Mouse (Mus musculus) CD4-positive, CD25-positive, alpha-beta regulatory T cell, adult 4 months (primary cell): Measurements from ENCODE around the gene Cacna1b. TPM values are rescaled to one million over a fixed set of nuclear protein-coding genes. Genes with fewer than 3 reads are reported as not detected.

Experiments used
- ATAC-seq: one replicate; pipeline ENCODE4 v1.8.0; 2017
- polyA plus RNA-seq, 2 experiments: library from polyadenylated mRNA; unstranded; fragments of 100-300 nt; shearing (Covaris generic); gene quantifications; one replicate each; pipeline ENCODE4 v1.2.1; 2017

The Cacna1b gene
- polyA plus RNA-seq, 2 experiments from 2014 or later: 0.06 to 0.22 TPM

DNA sequence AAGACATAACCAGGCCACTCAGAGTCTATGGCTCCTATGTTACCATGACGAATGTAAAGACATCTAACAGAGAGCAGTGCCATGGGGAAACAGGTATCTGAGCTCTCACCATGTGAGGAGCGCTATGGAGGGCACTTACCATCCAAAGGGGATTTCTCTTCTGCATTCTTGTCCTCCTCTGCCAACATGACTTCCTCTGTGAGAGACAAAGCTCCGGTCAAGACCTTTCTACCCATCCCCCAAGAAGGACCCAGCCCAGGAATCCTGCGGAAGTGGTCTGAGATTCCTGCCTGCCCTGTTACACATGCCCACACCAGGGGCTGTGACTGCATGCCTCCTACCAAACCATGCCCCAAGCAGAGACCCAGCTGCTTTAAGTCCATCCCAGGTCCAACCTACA, 44.0 kb downstream of the Cacna1b start:
- no peak for ATAC-seq

DNA sequence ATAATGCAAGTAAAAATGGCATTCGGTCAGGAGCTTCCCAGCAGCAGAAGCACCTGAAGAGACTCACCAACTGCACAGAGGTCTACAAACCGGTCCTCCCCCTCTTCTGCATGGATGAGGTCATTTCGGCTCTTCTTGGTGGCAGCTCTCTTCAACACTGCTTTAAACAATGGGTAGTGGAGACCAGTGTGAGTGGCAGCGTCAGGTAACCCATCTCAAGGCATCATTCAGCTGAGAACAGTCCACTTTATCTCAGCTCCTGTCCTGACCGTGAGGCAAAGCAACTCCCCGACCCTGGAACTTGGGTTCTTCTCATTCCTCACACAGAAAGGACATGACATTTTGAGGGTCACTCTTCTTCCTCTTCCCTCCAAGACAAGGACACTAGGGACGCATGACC, 45.0 kb downstream of the Cacna1b start:
- no peak for ATAC-seq

DNA sequence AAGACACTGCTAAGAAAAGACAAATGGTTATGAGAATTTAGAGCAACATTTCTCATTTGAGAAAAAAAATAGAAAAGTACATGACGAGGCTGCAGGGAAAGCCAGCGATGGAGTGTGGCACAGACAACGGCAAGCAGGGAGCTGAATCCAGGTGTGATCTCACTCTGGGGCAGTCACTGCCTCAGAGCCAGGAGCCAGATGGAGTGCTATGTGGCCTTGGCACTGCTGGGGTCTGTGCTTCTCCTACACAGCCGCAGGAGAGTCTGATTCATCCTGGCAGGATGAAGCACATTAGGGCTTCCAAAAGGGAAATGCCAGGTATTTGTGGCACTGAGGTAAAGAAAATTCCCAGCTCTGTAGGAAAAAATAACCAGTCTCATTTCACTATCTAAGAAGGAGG, 45.5 kb downstream of the Cacna1b start:
- ATAC-seq: no peak

DNA sequence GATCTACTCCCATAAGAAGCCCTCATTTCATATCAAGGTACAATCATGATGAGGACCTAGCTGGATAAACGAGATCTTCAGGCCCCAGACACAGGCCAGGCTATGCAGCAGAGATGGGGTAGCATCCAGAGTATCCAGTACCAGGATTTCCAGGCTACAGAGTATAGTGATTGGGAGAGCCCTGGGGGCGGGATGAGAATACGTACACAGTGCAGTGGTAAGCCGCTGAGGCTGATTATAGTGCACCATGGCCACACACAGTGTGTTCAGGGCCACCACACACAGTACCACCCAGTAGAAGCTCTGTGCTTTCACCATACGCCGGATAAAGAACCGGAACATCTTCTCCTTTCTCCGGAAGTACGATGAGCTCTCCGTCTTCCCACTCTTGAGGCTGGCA, 57.0 kb downstream of the Cacna1b start:
- no peak for ATAC-seq

DNA sequence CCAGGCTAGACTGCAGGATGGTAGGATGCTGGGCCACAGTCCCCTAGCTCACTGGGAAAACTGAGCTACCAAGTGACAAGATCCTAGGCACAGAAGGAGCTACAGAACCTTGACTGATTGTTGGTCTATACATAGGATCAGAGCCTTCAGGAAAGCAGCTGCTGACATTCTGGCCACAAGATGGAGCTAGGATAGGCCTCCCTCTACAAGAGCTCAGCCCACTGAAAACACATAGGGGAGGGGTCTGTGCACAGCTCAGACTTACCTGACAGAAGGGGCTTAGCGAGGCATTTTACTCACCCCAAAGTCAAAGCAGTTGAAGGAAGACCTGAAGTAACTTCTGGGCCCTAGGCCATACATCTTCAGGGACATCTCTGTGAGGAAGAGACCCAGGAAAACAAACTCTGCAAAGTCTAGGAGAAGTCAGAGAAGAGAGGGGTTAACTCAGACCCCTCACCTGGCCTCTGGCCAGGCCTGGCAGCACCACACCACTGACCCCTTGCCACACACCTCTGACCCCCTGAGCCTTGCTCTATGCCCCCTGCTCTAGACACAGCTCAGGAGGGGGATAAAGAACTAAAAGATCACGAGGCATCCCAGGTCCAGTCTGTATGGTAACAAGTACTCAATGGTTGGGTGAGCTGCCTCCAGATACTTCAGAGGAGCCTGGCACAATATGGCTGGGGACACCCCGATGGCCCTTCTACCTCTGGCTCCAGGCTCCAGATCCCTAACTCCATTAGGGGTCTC, 60.6 kb downstream of the Cacna1b start:
- ATAC-seq: no peak

DNA sequence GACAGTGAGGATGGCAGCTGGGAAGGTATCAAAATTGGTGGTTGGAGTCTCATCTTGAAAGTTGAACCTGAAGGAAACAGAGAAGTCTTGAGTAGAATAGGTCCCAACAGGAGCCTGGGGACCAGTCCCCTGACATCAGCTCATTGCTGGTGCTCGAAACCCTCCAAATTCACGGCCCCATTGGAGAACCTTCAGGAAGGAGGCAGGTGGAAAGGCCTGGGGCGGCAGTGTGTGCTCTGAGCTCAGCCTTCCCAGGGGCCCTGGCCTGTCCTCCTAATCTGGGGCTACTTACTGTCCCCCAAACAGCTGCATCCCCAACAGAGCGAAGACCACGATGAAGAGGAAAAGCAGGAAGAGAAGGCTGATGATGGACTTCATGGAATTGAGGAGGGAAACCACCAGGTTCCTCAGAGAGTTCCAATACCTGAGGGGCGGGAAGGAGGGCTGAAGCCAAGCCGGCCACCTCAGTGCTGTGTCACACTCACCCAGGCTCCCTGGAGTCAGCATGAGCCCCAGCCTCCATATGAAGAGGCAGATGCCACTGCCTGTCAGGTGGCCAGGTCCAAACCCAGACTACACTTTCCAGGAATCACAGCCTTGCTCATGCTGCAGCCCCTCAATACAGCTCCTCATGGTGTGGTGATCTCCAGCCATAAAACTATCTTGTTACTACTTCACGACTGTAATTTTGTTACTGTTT, 65.5 kb downstream of the Cacna1b start:
- no peak for ATAC-seq

DNA sequence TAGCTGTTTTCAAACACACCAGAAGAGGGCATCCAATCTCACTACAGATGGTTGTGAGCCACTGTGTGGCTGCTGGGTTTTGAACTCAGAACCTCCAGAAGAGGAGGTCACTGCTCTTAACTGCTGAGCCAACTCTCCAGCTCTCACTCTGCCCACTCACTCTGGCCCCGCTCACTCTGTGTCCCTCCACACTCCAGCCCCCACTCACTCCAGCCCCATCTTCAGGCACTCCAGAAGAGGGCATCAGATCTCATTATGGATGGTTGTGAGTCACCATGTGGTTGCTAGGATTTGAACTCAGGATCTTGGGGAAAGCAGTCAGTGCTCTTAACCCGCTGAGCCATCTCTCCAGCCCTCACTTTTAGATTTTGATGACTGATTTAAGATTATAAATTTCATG, 70.6 kb downstream of the Cacna1b start:
- no peak for ATAC-seq

DNA sequence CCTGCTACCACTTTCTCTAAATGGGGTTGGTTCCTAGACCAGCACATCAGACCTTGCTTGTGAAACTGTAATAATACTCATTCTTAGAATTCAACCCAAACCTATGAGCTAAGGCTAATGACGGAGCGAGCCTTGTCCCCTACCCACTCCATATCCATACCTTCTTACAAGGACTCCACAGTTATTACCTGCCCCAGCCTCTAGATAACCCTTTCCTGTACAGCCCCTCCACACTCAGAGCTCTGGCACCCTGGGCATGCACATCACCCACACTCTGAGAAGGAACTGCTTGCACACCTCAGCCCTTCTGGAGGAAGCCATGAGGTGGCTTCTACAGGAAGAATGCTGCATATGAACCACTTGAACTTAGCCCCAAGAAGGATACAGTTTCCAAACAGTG, 72.6 kb downstream of the Cacna1b start:
- no peak for ATAC-seq

DNA sequence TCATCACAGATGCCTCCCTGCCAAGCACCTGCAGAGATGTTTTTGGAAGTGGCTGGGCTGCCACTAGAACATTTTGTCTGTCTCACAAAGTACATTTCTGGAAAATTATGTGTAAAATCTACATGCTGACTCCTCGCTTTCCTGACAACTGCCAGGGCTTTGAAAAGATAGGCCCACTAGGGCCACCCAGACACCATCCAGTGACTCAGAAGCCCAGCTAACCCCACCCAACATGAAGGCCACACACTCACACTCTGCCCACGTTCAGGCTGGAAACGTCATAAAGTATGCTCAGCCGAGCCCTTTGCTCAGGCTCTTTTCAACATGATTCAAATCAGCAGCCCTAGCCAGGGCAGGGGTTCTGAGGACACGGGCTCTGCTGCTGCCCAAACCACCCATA, 77.6 kb downstream of the Cacna1b start:
- ATAC-seq: no peak

DNA sequence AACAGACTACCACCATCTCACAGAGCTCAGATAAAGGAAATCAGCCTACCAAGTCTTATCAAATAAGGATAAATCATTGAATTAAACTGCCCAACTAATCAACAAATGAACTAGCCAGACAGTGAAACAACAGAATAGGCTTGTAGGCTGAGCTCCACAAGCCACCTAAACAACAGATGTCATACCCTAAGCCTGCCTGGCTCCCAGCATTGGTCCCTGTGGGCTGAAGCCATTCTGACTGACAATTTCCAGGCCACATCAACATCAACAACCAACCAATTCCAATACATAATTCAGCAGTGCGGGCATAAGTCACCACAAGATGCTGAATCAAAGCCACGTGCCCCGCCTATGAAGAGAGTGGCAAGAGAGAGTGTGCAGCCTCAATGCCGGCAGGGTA, 78.2 kb downstream of the Cacna1b start:
- no peak for ATAC-seq

DNA sequence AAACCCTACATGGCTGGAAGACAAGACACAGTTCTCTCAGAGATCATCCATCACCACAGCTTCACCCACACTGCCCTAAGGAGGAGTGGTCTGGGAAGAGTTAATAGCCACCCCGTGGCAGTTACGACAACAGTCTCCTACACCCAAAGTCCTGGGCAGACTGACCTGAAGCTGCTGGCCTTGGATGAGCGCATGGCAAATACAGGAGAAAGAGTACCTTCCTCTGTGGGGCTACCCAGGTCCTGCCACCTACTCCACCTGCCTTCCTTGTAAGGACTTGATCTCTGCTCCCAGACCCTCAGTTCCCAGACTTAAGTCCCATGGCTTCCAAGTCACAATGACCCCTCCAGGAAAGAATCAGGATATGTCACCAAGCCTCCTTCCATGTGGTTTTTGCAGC, 79.7 kb downstream of the Cacna1b start:
- ATAC-seq: no peak

DNA sequence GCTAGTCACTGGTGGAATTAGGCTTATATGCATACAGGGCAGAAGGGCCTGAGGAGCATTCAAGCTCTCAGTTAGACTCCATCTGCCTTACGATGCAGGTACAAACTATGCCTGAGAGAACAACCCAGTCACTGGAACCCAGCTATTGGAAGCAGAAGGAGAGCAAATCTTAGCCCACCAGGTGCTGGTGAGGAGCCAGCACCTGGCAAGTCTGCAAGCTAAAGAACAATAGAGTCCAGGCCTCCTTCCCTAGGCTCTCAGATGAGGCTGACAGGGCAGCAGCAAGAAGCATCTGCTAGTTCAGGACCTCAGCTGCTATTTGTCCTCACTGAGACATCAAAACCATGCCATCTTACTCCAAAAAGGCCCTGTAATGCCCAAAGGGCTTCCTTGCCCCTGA, 82.2 kb downstream of the Cacna1b start:
- ATAC-seq: no peak

DNA sequence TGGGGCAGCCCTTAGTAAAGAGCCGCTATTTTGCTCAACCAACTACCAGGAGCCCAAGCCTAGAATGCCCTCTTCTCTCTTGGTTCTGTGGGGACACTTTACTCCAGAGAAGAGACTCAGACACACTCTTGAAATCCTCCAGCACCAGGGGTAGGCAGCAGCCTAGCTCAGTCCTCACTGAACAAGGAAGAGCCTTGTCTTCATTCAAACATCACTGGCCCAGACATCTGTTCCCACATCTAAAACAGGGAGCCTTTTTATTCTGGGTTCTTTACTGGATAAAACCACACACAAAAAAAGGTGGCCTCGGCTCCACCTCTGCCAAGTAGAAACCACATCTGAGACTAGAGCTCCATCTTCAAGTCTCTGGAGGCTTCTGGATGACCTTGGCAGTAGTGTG, 82.8 kb downstream of the Cacna1b start:
- no peak for ATAC-seq

DNA sequence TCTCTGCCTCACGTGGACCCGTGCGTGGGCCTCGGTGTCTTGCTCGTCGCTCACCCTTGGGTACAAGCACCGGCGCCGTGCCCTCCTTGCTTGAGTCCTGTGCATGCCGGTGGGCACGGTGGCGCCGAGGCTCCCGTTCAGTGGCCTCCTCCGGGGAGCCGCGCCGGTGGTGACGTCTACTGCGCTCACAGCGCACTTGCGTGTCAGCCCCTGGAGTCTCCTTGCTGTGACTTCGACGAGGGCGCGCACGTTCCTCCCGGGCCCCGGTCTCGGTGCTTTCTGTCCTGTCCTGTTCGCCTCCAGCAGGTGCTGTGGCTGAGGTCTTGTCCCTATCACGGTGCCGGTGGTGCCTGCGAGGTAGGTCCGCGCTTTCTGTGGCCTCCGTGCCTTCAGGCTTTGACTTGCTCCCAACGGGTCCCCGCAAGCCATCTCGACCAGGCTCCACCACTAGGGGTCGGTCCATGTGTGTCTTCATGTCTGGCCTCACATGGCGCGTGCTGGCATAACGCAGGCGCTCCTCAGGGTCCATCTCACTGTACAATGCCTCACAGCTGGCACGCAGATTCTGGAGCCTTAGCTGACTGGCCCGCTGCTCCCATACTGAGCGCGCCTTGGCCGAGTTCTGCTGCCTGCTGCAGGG, 83.8 kb downstream of the Cacna1b start:
- no peak for ATAC-seq

DNA sequence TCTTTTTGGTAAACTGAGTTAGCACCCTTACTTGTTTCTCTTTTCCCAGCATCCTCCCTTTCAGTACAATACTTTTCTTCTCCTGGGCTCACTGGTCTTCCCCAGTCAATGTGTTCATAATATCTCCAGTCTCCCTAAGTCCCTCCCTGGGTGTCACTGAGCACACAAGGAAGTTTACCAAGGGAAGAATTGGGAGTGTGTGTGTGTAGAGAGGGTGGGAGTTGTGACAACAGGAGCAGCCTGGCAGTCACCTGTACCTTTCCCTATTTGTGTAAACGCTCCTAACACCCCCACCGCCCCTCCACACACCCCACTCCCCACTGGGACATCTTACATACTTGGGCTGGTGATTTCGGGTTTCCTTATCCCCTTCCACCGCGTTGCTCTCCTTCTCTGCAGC, 84.4 kb downstream of the Cacna1b start:
- no peak for ATAC-seq

DNA sequence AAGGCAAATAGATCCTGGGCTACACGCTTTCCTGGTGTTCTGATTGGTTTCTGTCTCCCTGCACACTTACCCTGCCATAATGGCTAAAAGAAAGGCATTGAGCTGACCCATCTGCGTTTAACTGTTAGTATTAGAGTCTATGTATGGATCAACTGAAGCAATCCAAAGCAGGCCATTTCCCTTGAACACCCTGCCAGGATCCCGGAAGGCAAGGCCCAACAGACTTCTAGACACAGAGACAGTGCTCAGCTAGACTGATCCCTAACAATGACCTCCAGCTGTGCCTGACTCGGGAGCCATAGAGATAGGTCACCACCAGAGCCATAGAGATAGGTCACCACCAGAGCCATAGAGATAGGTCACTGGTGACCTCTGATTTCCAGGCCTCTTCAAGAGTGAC, 84.8 kb downstream of the Cacna1b start:
- no peak for ATAC-seq

DNA sequence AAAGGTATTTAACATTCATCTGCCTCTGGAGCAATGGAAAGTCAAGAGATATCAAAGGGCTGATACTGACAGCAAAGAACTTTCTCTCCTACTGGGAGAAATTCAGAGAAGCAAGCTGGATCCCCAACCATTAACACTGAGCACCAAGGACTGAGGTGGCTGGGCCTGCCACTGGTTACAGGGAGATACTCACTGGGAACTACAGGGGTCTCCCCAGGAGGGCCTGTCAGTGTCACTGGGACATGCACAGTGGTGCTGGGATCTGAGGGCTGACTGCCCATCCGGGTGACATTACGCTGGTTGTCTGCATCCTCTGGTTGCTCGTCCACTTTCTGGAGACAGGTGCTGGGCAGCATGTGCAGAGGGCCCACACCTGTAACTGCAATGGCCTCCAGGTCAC, 85.3 kb downstream of the Cacna1b start:
- ATAC-seq: no peak

DNA sequence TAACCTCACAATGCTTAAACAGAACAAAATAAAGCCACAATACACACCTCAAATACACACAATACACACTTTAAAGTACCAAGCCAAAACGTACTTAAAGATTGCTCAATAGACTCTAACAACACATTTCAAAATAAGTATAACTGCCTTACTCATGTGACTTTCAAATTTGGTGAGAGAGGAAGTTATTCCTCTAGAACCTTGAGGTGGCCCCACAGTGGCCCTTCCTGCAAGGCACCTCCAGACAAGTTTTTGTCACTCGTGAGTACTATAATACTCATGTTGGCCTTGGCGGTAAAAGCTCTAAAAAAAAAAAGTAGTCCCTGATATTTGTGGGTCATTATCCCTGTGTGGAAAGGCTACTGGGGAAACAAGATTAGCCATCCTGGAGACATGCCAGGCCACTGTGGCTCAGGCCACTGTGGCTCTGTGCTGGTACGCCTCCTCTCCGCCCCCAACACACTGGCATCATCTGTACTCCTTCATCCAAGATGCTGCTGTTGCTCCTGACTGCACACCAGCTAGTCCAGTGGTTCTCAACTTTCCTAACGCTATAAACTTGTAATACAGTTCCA, 88.4 kb downstream of the Cacna1b start:
- no peak for ATAC-seq

DNA sequence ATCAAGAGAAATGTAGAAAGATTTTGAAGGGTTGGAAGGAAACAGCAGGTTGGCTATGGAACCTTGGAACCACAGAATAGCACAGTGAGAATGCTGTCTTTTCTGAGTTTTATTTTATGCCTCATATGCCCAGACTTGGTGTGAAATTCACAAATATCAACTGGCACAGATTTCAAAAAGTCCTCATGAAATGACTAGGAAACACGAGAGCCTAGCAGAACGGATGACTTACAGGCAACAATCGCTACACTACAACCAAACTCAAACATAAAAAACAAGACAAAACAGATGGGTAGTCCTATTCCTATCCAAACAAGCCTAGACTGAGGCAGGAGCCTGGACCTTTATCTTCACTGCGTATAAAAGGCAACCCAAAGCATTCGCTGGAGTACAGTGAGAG, 94.4 kb downstream of the Cacna1b start:
- ATAC-seq: no peak

DNA sequence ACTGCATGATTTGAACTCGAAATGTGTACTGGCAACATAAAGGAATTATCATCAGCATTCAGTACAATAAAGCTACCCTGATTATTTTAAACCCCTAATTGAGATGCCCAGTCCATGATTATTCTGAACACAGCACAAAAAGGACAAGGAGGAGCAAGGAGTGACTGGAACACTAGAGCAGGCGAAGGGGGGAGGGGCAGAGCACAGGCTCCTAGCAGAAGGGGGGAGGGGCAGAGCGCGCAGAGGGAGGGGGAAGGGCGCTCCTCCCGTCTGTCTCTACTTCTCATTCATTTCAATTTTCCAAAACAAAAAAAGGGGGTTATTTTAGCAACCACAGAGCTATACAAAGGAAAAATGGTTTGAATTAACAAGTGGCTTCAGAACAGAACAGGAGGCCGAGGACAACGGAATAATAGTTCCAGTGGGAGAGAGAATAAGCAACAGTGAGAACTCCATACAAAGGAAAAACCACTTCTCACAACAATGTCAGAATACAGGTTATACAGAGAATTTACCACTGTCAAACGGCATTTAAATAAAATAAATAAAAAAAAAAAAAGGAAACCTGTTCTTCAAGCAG, 98.2 kb downstream of the Cacna1b start:
- no peak for ATAC-seq

DNA sequence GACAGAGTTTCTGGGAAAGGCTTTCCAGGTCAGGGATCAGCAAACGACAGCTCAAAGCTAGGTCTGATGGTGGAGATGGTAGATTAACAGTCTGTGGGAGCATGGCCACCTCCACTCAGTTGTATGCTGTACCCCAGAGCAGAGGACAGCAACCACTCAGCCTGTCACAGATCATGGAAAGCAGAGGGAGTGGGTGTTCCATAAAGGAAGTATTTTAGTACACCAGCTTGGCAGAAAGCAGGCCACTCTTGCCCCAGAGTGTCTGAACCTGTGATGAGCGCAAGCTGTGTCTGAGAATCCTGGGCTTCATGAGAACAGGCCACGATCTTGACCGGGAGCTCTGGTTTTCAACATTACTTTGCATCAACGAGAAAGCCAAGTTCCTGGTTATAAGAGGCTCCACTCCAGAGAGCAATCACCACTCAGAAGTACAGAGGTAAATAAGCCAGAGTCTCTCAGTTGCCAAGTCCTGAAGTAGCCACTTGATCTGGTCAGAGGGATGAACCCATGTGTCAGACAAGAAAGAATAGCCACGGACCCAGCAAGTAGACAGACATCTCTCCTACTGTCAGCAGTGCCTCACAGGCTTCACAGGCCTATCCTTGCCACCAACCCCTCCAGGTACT, 103.7 kb downstream of the Cacna1b start:
- ATAC-seq: no peak

DNA sequence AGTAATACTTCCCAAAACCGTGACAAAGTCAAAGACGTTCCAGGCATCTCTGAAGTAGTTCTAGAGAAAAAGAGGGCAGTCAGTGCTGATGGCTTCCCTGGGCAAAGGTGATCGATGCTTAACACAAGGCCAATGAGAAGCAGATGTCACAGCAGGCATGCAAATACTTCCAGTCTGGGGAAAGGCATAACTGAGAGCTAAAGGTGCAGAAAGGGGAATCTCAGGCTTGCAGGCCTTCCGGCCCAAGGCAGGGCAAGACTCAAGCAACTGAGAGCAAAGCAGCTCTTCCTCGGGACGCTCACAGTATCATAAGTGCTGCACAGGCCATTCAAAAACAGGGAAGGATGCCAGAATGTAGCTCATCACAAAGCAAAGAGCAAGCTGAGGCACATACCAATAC, 114.4 kb downstream of the Cacna1b start:
- no peak for ATAC-seq
